Mouse (Mus musculus) embryonic facial prominence, embryonic 11.5 days (tissue): ENCODE data around the gene D8Ertd738e. TPM values are rescaled to one million over a fixed set of nuclear protein-coding genes. Genes with fewer than 3 reads are reported as not detected.

Experiments
- ATAC-seq: fragments of 200-750 bp; cut with Nextera tagmentation; replicated peaks from 2 replicates; pipeline ENCODE4 v1.8.0; 2017; ENCODE audit warnings: low read depth; ENCODE audit not compliant: insufficient number of reproducible peaks, low FRiP score, low TSS enrichment
- DNase-seq: peaks from one replicate; pipeline ENCODE4 v3.0.0-alpha.2; 2015; ENCODE audit warnings: low spot score
- H3K27ac ChIP-seq: fragments of 300-500 bp; sonication (generic); replicated peaks from 2 replicates; pipeline ENCODE4 v1.5.1; 2014; ENCODE audit warnings: mild to moderate bottlenecking, low read depth, low read length, control low read depth
- H3K27me3 ChIP-seq: fragments of 300-500 bp; sonication (generic); 2 replicates; pipeline ENCODE4 v1.6.1; 2014; ENCODE audit warnings: mild to moderate bottlenecking, low read length, moderate library complexity, mixed read lengths; ENCODE audit not compliant: control insufficient read depth, insufficient read depth
- H3K36me3 ChIP-seq: fragments of 300-500 bp; sonication (generic); replicated peaks from 2 replicates; pipeline ENCODE4 v1.6.1; 2014; ENCODE audit warnings: low read depth, mild to moderate bottlenecking, low read length, moderate library complexity, mixed read lengths; ENCODE audit not compliant: control insufficient read depth, insufficient read depth
- H3K4me1 ChIP-seq: fragments of 300-500 bp; sonication (generic); 2 replicates; pipeline ENCODE4 v1.6.1; 2014; ENCODE audit warnings: low read length, mixed read lengths; ENCODE audit not compliant: control insufficient read depth, insufficient read depth
- H3K4me2 ChIP-seq: fragments of 300-500 bp; sonication (generic); 2 replicates; pipeline ENCODE4 v1.6.1; 2014; ENCODE audit warnings: low read depth, mild to moderate bottlenecking, control low read depth, low read length, moderate library complexity
- H3K4me3 ChIP-seq: fragments of 300-500 bp; sonication (generic); 2 replicates; pipeline ENCODE4 v1.5.1; 2014; ENCODE audit warnings: low read depth, low read length, control low read depth
- H3K9ac ChIP-seq: fragments of 300-500 bp; sonication (generic); replicated peaks from 2 replicates; pipeline ENCODE4 v1.6.1; 2014; ENCODE audit warnings: mild to moderate bottlenecking, control low read depth, low read length
- H3K9me3 ChIP-seq: fragments of 300-500 bp; sonication (generic); replicated peaks from 2 replicates; pipeline ENCODE4 v1.6.1; 2016; ENCODE audit warnings: mild to moderate bottlenecking, low read length, inconsistent platforms, mixed read lengths; ENCODE audit not compliant: control insufficient read depth
- WGBS: fragments of 180-500 bp; shearing (Covaris S2); extraction: QIAGEN DNeasy Blood & Tissue Kit; methylation state at CpG from one replicate; pipeline ENCODE4 v1.1.7; 2014; 5-methylcytosine and 5-hydroxymethylcytosine counted together
- polyA plus RNA-seq: library from polyadenylated mRNA; unstranded; fragments of >200 nt; fragmentation: Nextera tagmentation; extraction: Ambion mirVana; gene quantifications from 2 replicates; pipeline ENCODE4 v1.2.1, GENCODE M21; 2014

D8Ertd738e gene
- polyA plus RNA-seq, 1 experiment from 2014 or later = 322 TPM

GRCm38 (mm10) chr8:84256458-84256821 lies 6.9 kb upstream of the D8Ertd738e start:
- 0 out of 2 replicates have a peak, but pooled peaks have one; percentile 5 for ATAC-seq
- Histone ChIP-seq H3K36me3 (peaks cover 3% of the 10 kb centered on the region), H3K4me2 (peak overlapping the region; percentile 88), H3K9me3 (no peaks in the 10 kb centered on the region), H3K9ac (peak overlapping the region; percentile 70), H3K27ac (peak overlapping the region; percentile 75), H3K4me1 (peaks cover 5% of the 10 kb centered on the region; the same call in 1 of the 2 replicates), H3K4me3 (peak overlapping the region; percentile 70), H3K27me3 (no peaks in the 10 kb centered on the region)
- peak; percentile 49 for DNase-seq
- WGBS = 14% methylated on average over 6 of the region's 6 CpGs

- peaks cover 5% of the 10 kb centered on the region; the same call in 1 of the 2 replicates for H3K4me1 ChIP-seq
- no peak for ATAC-seq
- H3K9ac ChIP-seq = peak overlapping the region; percentile 70; the same call in 1 of the 2 replicates
- H3K27me3 ChIP-seq = no peaks in the 10 kb centered on the region
- H3K9me3 ChIP-seq = no peaks in the 10 kb centered on the region
- H3K4me3 ChIP-seq = no peak overlapping the region
- no peak overlapping the region for H3K27ac ChIP-seq
- WGBS = 75% methylated on average over 3 of the region's 3 CpGs
- H3K4me2 ChIP-seq = peak overlapping the region; percentile 88
- DNase-seq = no peak
- peaks cover 3% of the 10 kb centered on the region for H3K36me3 ChIP-seq
Observed at GRCm38 (mm10) chr8:84255858-84256257, 6.3 kb upstream of the D8Ertd738e start.

DNA sequence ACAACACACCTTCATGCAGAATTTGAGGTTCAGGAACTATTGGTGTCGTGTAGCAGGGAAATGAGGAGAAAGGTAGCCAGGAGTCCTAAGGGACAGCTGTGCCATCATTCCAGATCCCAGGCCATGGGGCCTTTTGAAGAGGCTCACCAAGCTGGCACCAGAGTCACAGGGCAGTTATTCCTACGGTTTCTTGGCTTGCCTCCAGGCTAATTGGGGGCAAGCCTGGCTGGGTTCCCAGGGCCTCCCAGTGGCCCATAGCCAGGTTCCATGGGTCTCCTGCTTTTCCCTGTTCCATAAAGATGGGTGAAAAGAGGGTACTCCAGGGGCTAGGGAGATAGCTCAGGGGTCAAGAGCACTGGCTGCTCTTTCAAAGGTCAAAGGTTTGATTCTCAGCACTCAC lies 7.7 kb downstream of the D8Ertd738e start:
- Histone ChIP-seq H3K36me3 (peaks cover 9% of the 10 kb centered on the region), H3K27ac (no peak overlapping the region), H3K4me2 (no peak overlapping the region), H3K9ac (no peak overlapping the region), H3K9me3 (no peaks in the 10 kb centered on the region), H3K27me3 (no peaks in the 10 kb centered on the region), H3K4me1 (no peaks in the 10 kb centered on the region), H3K4me3 (no peak overlapping the region)
- no peak for DNase-seq
- no peak for ATAC-seq
- 69% methylated on average over 2 of the region's 2 CpGs for WGBS

DNA sequence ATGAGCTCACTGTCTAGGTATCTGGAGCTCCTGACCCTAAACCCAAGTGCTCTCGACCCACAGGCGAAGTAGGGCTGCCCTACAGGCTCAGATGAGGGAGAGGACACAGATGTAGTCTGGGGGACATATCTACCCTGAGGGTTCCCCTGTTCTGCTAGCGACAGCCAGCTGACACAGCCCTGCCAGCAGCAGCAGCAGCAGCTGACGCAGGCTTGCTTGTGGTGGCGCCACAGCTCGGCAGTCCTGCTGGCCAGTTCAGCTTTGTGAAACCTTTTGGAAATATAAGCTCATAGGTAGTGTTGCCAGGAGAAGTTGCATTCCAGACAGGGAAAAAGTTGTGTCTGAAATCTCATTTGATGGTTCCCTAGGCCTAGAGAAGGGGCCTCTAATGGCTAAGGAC lies 8.4 kb downstream of the D8Ertd738e start:
- Histone ChIP-seq H3K36me3 (peaks cover 8% of the 10 kb centered on the region), H3K27ac (no peak overlapping the region), H3K4me3 (no peak overlapping the region), H3K4me1 (no peaks in the 10 kb centered on the region; the same call in 1 of the 2 replicates), H3K9ac (no peak overlapping the region), H3K27me3 (no peaks in the 10 kb centered on the region), H3K9me3 (no peaks in the 10 kb centered on the region), H3K4me2 (no peak overlapping the region)
- WGBS = 61% methylated on average over 6 of the region's 6 CpGs
- ATAC-seq (no peak), DNase-seq (no peak)

DNA sequence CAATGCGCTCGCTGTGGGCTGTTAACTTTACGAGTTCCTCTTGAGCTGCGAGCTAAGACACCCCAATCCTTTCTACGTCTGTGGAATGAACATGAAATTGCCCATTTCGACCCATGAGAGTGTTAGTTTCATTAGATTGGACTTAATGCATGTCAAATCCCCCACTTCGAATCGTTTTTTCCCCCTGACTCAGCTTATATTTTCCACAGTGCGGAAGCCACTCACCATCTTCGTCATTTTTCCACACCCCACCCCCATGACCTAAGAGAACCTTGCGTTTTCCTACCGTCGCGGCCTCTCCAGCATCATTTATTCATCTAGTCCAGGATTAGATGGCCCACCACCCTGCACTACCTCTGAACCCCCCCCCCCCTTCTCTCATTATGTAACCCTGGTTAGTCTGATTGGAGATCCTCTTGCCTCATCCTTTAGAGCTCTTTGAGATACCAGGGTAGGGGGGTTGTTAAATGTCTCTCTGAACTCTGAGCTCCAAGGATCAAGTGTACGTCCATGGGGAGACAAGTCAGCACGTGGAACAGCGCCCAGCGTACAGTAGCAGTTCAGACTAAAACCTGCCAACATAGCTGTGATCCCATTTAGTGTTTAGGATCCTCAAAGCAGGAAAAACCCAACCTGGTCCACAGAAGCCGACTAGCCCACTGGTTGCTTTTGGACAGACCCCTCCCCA lies 11.8 kb downstream of the D8Ertd738e start:
- DNase-seq = peak; percentile 15
- H3K36me3 ChIP-seq = no peaks in the 10 kb centered on the region
- 21% methylated on average over 19 of the region's 19 CpGs for WGBS
- peak overlapping the region; percentile 61 for H3K4me2 ChIP-seq
- H3K27me3 ChIP-seq = no peaks in the 10 kb centered on the region
- peak; percentile 8; the same call in 1 of the 2 replicates for ATAC-seq
- peak overlapping the region; percentile 67; the same call in 1 of the 2 replicates for H3K27ac ChIP-seq
- H3K9ac ChIP-seq = peak overlapping the region; percentile 60
- peaks cover 4% of the 10 kb centered on the region for H3K4me1 ChIP-seq
- H3K9me3 ChIP-seq = no peaks in the 10 kb centered on the region
- peak overlapping the region; percentile 92 for H3K4me3 ChIP-seq

DNA sequence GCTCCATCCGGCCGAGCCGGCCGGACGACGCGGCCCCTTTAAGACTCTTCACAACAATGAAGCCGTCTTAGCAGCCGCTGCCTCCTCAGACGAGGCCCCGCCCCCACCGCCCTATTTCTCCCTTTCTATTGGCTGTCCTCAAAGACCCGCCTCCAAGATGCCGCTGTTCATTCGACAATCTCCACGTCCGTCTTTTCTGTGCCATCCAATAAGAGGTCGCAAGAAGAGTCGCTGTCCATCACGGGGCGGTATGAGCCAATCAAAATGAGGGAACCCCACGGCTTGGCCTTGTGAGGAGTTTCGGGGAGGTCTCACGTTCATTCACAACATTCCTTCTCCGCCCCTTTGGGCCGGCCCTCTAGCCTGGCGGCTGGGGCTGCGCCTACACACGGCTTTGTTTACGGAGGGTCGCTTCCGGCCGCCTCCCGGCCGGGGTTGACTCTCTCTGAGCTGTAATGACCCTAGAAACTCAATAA lies 12.5 kb downstream of the D8Ertd738e start, which contains the start of gene Zswim4:
TSS of gene Zswim4 (minus strand) at position 58 of the 476 bp plus-strand sequence.
- Histone ChIP-seq H3K4me3 (peak within 1 kb of the TSS; percentile 92), H3K27me3 (no peaks in the 10 kb centered on the region), H3K4me2 (peak within 1 kb of the TSS; percentile 84), H3K4me1 (peaks cover 4% of the 10 kb centered on the region), H3K9me3 (no peaks in the 10 kb centered on the region), H3K36me3 (no peaks in the 10 kb centered on the region), H3K27ac (peak within 1 kb of the TSS; percentile 67; the same call in 1 of the 2 replicates), H3K9ac (peak within 1 kb of the TSS; percentile 94)
- under 1% methylated on average over 35 of the region's 35 CpGs for WGBS
- peak; percentile 99 for DNase-seq
- peak; percentile 99 for ATAC-seq

DNA sequence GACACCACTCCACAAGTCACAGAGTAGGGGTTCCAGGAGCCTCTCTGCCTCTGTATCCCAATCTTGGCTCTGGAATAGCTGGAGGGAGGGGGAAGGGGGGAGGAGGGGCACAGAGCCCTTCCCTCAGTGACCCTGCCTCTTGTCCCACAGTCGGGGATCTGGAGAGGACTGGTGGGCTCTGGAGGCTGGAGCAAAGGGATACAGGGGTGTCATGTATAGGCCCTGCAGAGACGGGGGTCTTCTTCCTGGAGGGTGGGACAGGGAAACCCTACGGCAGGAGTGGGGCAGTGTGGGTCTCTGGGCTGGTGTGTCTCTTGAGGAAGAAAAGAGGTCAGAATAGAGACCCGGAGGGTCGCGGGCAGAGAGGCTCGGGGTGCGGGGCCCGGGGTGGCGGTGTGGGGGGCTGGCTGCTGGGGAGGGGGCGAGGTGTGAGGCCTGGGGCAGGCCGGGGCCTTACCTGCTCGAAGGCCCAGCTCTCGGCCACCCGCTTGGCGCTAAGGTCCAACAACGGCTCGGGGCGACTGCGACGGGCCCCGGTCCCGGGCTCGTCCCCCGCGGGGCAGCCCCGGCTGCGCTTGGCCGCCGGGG lies 13.0 kb downstream of the D8Ertd738e start:
- H3K4me1 ChIP-seq = peaks cover 4% of the 10 kb centered on the region
- no peaks in the 10 kb centered on the region; the same call in 1 of the 2 replicates for H3K36me3 ChIP-seq
- 2% methylated on average over 29 of the region's 30 CpGs for WGBS
- H3K4me3 ChIP-seq = peak overlapping the region; percentile 92
- peak overlapping the region; percentile 84 for H3K4me2 ChIP-seq
- peak overlapping the region; percentile 94 for H3K9ac ChIP-seq
- H3K27me3 ChIP-seq = no peaks in the 10 kb centered on the region
- H3K9me3 ChIP-seq = no peaks in the 10 kb centered on the region
- ATAC-seq (peak; percentile 14; the same call in 1 of the 2 replicates), DNase-seq (peak; percentile 11)
- 0 out of 2 replicates have a peak overlapping the region, but pooled peaks have one; percentile 41 for H3K27ac ChIP-seq
